Mouse (Mus musculus): ENCODE measurements around the gene Myo15.

GRCm38 (mm10) chr11:60511893-60512292 is 42.8 kb downstream of the Myo15 start:
- no peak for TF ChIP-seq CTCF (IDR thresholded peaks at IDR 0.05; ENCODE audit: extremely low read depth, insufficient read depth, low read length)
- no peak for TF ChIP-seq POLR2A (IDR thresholded peaks at IDR 0.05; ENCODE audit: extremely low read depth, insufficient read depth, low read length)
